Mouse (Mus musculus) E14TG2a.4 (cell line): ENCODE data around the gene Dapk2.

Experiments
- CTCF ChIP-seq: conservative IDR thresholded peaks from 2 replicates; pipeline ENCODE4 v1.5.1; 2014; ENCODE audit warnings: low read length
- NANOG ChIP-seq: IDR thresholded peaks from 2 replicates; pipeline ENCODE4 v1.6.1; 2014; ENCODE audit warnings: borderline replicate concordance, low read length, mixed read lengths

DNA sequence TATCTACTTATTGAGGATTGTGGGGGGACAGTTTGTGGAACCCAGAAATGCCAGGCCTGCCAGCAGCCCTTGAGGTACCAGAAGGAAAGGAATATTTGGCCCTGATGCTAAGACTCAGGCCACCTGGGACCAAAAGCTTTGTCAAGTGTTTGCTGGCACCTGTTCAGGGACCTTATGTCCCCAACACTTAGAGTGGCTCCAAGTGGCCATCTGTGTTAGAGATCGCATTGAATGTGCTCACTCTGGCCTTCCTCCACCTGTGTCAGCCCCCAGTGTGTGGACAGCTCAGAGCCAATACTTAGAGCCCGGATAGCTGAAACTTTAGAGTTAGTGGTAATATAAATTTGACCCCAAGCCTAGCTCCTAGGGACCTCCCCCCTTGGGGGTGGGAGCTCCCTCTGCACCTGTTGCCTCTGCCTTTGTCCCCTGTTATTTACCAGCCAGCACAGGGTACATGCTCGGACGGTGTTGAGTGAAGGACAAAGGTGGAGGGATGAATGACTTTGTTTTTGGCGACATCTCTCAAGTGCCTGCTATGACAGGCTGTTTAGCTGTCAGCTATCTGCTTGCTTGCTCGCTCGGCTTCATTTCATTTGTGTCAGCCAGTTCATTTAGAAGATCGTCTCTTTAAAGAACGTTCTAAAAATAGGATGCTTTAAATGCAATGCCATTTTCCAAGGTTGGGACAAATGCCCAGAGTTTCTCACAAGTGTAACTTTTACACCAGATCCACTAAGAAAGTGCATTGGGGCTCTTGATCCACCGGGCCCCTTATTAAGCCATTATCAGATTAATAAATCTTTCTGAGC lies 61.1 kb downstream of the Dapk2 start:
- TF ChIP-seq CTCF (no peak), NANOG (no peak)
